Mouse (Mus musculus) activated CD4-positive, CD25-positive, alpha-beta regulatory T cell, adult 4 months (primary cell): ENCODE measurements around the gene Sec63. TPM values are rescaled to one million over a fixed set of nuclear protein-coding genes. Genes with fewer than 3 reads are reported as not detected.

Experiments
- ATAC-seq: one replicate; pipeline ENCODE4 v1.8.0; 2017
- polyA plus RNA-seq, 2 experiments: library from polyadenylated mRNA; unstranded; fragments of 100-300 nt; shearing (Covaris generic); gene quantifications; one replicate each; pipeline ENCODE4 v1.2.1; 2017

Sec63 gene
- 10 to 100 TPM; 15.9 to 19.1 TPM for polyA plus RNA-seq

- peak; percentile 88 for ATAC-seq
Measured at GRCm38 (mm10) chr10:42760999-42761900, at the start of gene Sec63. Gene Sec63, plus strand, starts transcription at chr10:42761496.

GRCm38 (mm10) chr10:42714676-42715075 is 46.6 kb upstream of the Sec63 start:
- no peak for ATAC-seq

GRCm38 (mm10) chr10:42715366-42716035 is 45.8 kb upstream of the Sec63 start:
- no peak for ATAC-seq

- ATAC-seq = no peak
Measured at GRCm38 (mm10) chr10:42722116-42722515, 39.2 kb upstream of the Sec63 start.

GRCm38 (mm10) chr10:42723275-42724232 is 37.7 kb upstream of the Sec63 start:
- no peak for ATAC-seq

GRCm38 (mm10) chr10:42729607-42730006 is 31.7 kb upstream of the Sec63 start:
- ATAC-seq = no peak

DNA sequence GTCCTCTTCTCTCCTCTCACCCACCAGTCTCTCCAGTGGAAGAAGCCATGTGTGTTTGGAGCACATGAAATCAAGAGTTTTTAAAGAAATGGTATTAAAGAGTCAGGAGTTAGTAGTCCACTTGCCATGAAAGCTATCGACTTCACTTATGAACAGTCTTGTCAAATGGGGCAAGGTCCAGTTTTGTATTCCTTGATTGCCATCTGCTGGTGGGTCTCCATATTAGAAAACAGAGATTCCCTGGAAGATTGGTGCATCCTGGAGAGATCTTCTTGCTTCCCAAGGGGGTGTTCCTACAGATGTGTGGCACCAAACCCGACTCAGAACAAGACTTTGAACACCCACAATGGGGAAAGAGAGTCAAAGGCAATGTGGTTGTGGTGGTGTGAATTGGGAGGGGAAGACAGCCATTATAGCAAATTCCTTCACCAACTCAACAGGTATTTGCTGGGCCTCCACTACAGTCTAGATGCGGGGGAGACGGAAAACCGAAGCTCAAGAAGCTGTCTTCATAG is 26.7 kb upstream of the Sec63 start:
- no peak for ATAC-seq

DNA sequence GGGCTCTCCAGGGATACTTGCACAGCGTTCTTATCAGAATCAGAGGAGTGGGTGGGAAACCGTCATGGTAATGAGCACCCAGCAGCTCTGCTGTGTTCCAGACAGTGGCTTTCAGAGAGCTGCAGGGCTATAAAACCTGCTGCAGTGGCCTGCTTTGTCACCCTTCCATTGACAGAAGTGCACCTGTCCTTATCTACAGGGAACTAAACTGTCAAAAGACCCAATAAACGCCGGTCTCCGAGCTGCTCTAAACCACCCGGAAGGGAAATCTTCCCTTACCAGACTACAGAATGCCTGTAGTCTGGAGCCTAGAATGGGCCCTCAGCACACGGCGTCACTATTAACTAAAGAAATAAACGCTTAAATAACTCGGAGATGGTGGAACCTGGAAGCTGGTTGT is 9.5 kb upstream of the Sec63 start:
- no peak for ATAC-seq

GRCm38 (mm10) chr10:42754341-42754740 is 7.0 kb upstream of the Sec63 start:
- no peak for ATAC-seq

DNA sequence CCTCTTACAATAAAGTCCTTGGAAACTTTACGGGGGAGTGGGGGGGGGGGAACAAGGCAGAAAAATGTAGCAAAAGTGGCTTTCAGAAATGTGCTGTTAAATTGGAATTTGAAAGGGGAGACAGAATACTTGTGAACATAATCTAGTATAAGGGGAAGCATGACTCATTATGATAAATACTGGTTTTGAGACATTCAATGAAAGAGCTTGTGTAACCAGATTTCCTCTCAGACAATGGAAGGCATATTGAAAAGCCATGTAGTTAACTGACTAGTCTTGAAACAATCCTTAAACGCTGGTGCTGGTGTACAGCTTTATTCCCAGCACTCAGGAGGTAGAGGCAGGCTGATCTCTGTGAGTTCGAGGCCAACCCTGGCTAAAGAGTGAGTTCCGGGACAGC is 1.6 kb upstream of the Sec63 start:
- no peak for ATAC-seq

GRCm38 (mm10) chr10:42760329-42760728 is 967 bp upstream of the Sec63 start:
- no peak for ATAC-seq

- ATAC-seq = peak; percentile 44
Measured at GRCm38 (mm10) chr10:42761901-42762669, 789 bp downstream of the Sec63 start.

DNA sequence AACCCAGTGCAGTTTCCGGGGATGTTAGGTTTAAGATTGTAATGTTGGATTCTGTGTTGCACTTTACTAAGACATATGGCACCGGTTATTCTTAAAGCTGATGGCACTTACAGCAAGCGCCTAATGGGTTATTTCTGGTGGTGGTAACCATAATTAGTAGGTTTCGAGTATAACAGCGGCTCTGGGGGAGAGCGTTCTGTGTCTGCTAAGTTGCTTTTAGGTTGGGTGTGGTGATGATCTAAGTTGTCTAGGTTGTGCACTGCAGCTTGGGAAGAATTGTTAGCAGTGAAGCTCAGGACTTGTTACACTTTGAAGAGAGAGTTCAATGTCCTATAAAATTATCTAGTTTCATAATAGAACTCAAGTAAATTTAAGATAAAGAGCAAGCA is 1.4 kb downstream of the Sec63 start:
- peak; percentile 44 for ATAC-seq

DNA sequence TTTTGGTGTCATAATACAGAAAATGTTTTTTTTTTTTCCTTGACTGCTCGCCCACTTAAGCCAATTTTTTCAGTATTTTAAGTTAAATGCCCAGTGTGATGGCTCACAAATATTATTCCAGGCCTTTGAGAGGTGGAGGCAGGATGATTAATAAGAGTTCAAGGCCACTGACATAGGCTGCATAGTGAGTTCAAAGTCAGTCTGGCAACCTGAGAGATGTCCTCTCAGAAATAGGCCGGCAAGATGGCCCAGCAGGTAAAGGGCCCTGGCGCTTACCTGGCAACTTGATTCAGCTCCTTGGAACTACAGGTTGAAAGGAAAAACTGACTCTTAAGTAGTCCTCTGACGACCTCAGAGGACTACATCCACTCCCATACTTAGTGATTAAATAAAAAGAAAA is 1.9 kb downstream of the Sec63 start:
- ATAC-seq = no peak

GRCm38 (mm10) chr10:42765344-42765743 is 4.0 kb downstream of the Sec63 start:
- ATAC-seq = no peak

GRCm38 (mm10) chr10:42775450-42775849 is 14.2 kb downstream of the Sec63 start:
- no peak for ATAC-seq

DNA sequence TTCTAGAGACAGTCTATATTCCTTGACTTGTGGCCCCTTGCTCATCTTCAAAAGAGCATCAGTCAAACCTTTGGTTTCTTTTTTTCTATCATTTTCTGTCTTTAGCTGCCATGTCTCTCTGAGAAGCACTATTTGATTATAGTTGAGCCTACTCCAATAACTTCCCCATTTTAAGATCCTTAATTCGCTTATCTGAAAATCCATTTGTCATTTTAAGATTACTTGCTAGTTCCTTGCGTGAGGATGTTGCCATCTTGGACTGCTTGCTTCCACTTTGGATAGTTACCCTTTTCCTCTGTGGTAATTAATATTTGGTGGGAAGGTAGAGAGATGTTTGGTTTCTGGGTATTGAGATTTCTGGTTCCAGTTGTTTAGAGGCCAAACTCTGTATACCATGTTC is 19.5 kb downstream of the Sec63 start:
- ATAC-seq = no peak

DNA sequence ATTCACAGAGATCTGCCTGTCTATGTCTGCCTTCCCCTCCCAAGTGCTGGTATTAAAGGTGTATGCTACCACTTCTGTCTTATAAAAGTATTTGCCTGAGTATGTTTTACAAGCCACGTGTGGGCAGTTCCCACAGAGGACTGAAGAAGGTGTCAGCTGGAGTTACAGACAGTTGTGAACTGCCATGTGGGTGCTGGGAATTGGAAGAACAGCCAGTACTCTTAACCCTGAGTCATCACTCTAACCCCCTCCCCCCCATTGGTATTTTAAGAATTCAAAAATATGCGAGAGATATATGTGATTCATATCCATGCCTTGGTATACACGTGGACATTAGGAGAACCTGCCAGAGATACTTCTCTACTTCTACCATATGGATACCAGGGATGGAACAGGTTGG is 20.4 kb downstream of the Sec63 start:
- ATAC-seq = no peak

DNA sequence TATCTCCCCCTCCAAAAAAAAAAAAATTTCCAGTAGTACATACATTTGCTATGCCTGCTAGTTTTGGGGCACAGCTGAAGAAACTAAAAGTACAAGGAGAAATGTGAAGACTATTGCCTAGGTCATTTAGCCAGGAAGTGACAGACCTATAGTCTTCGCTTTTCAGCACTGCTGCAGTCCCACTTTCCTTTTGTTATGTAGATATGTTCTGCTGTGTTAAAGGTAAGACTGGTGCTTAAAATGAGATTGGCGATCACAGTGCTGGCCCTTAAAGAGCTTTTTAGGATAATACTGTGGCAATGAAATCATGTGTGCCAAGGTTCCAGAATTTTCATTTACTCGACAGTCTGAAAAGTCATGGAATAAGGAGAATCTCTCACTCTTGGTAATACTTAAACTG is 39.6 kb downstream of the Sec63 start:
- ATAC-seq = no peak

DNA sequence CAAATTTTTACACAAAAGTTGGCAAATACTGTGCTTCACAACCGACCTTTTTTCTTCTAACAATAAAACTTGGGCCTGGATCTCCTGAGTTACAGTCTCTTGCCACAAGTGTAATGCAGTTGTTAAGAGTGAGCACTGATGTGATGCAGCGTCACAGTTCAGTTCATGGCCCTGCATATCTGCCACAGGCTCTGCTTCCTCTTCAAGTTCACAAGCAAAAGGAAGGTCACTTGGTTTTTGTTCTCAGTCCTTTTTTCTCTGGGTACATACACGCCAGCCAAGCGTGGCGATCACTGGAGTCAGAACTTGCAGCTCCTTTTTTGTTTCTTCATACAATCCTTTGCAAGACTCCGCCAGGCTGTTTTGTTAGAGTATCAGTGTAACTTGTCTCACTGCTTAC is 64.6 kb downstream of the Sec63 start:
- no peak for ATAC-seq

GRCm38 (mm10) chr10:42827155-42827554 is 65.9 kb downstream of the Sec63 start:
- no peak for ATAC-seq

DNA sequence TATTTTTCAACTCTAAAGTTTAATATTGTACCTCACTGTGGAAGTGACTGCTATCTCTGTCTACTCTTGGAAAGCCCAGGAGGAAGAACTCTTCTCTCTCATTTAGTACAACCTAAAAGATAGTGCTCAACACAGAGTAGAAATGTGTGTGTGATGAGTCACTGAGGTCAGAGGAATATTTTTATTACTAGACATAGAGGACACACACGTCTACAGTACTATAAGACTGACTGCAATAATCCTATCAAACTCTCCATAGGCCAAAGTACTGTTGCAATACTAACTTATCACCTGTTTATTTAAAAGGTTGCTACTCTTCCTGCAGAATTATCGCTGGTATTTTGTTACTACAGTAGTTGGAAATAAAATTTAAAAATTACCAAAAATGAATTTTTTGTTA is 68.7 kb downstream of the Sec63 start:
- ATAC-seq = no peak
